Mouse (Mus musculus): Measurements from ENCODE around the gene Mapk1ip1l. TPM values are rescaled to one million over a fixed set of nuclear protein-coding genes. Genes with fewer than 3 reads are reported as not detected.

Mapk1ip1l gene
- polyA plus RNA-seq (2014; fragmentation: Nextera tagmentation; extraction: Ambion mirVana): 65.1 and 70.4 TPM in 2 replicates

DNA sequence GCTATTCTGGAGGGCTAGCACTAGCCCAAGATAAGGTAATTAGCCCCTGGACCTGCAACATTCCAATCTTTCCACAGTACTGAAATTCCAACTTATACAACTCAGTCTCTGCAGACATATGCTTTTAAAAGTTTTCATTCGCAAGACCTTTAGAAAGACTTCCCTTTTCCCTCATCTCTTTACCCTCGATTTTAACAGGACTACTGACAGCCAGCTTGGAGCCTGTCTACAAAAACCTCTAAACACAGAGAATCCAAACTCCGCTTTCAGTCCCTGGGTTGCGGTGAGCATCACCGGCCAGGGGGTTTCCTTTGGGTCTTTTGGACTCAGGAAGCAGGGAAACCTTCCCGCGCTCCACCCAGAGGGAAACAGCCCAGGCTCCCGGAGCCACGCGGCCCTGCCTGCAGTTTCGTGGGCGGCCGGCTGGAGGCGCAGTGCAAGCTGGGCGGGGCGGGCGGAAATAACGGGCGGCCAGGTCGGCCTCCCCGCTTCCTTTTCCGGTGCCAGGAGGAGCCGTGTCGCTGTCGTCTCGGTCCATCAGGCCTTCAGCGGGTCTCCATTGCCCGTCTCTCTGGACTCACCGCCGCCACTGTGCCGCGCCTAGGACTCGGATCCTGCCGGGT, at the start of gene Mapk1ip1l:
Gene Mapk1ip1l (plus strand): TSS at position 482 of the 623 bp plus-strand sequence.
- H3K9me3 ChIP-seq (replicated peaks; ENCODE audit: control insufficient read depth, low read length): no peaks in the 10 kb centered on the region
- H3K36me3 ChIP-seq (ENCODE audit: control insufficient read depth, insufficient read depth, low read length): no peaks in the 10 kb centered on the region; the same call in 1 of the 2 replicates
- ATAC-seq (replicated peaks; ENCODE audit: insufficient number of reproducible peaks, low FRiP score, low TSS enrichment): peak; percentile 77
- WGBS (ENCODE audit: insufficient replicate concordance): under 1% methylated on average over 34 of the region's 34 CpGs
- H3K4me1 ChIP-seq (ENCODE audit: control insufficient read depth, insufficient read depth, low read length): peaks cover 8% of the 10 kb centered on the region
- H3K4me3 ChIP-seq (ENCODE audit: low read depth, low read length): peak within 1 kb of the TSS; percentile 95
- H3K27me3 ChIP-seq (ENCODE audit: control insufficient read depth, insufficient read depth, low read length): no peaks in the 10 kb centered on the region
- peak within 1 kb of the TSS; percentile 81 for H3K4me2 ChIP-seq
- H3K27ac ChIP-seq (ENCODE audit: low read depth, low read length): peak within 1 kb of the TSS; percentile 98
- H3K9ac ChIP-seq (ENCODE audit: low read depth, low read length): peak within 1 kb of the TSS; percentile 100

DNA sequence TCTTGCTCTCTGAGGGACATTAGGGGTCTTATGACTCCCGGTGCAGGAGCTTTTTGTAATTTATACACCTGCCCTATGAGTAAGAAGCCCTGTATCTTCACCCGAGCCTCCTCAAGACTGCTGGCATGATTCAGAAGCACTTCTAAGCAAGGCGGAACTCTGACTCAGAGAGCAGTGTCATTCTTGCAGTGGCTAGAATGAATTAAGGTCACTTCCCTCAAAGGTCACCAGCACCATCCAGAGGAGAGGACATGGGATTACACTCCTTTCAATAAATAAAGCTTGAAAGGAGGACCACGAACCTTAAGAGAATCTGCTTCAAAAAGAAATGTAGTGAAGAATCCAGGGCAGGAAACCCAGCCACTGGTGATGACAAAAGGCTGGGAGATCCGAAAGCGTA, 48.2 kb upstream of the Mapk1ip1l start:
- ATAC-seq (replicated peaks; ENCODE audit: insufficient number of reproducible peaks, low FRiP score, low TSS enrichment): no peak
- Histone ChIP-seq H3K9ac (ENCODE audit: low read depth, low read length) (no peak overlapping the region), H3K9me3 (replicated peaks; ENCODE audit: control insufficient read depth, low read length) (no peaks in the 10 kb centered on the region), H3K4me1 (ENCODE audit: control insufficient read depth, insufficient read depth, low read length) (no peaks in the 10 kb centered on the region), H3K36me3 (ENCODE audit: control insufficient read depth, insufficient read depth, low read length) (peaks cover 10% of the 10 kb centered on the region), H3K4me2 (no peak overlapping the region), H3K27me3 (ENCODE audit: control insufficient read depth, insufficient read depth, low read length) (no peaks in the 10 kb centered on the region), H3K4me3 (ENCODE audit: low read depth, low read length) (no peak overlapping the region), H3K27ac (ENCODE audit: low read depth, low read length) (no peak overlapping the region)
- WGBS (ENCODE audit: insufficient replicate concordance): 79% methylated on average over 6 of the region's 6 CpGs

DNA sequence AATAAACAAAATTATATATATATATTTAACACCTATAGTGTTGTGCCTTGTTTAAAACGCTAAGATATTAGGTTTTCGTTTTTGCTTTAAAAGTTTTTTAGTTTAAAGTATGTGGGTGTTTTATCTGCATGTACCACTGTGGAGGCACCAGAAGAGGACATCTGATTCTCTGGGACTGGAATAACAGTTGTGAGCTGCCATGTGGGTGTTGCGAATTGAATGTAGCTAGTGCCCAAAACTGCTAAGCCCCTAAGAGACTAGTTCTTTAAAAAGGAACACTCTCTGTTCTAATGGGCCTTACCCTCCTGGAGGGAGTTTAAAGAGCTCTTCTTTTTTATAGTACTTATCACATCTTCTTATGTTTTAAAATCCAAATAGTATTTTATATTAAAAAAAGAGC, 33.2 kb upstream of the Mapk1ip1l start:
- no peak overlapping the region for H3K27ac ChIP-seq (ENCODE audit: low read depth, low read length)
- no peaks in the 10 kb centered on the region for H3K4me1 ChIP-seq (ENCODE audit: control insufficient read depth, insufficient read depth, low read length)
- no peaks in the 10 kb centered on the region for H3K9me3 ChIP-seq (replicated peaks; ENCODE audit: control insufficient read depth, low read length)
- no peak overlapping the region for H3K9ac ChIP-seq (ENCODE audit: low read depth, low read length)
- no peak overlapping the region for H3K4me3 ChIP-seq (ENCODE audit: low read depth, low read length)
- no peak overlapping the region for H3K4me2 ChIP-seq
- H3K27me3 ChIP-seq (ENCODE audit: control insufficient read depth, insufficient read depth, low read length): no peaks in the 10 kb centered on the region
- peaks cover 15% of the 10 kb centered on the region for H3K36me3 ChIP-seq (ENCODE audit: control insufficient read depth, insufficient read depth, low read length)
- WGBS (ENCODE audit: insufficient replicate concordance): 93% methylated on average over 3 of the region's 3 CpGs
- ATAC-seq (replicated peaks; ENCODE audit: insufficient number of reproducible peaks, low FRiP score, low TSS enrichment): no peak

- Histone ChIP-seq H3K9me3 (replicated peaks; ENCODE audit: control insufficient read depth, low read length) (no peaks in the 10 kb centered on the region), H3K9ac (ENCODE audit: low read depth, low read length) (no peak overlapping the region), H3K4me1 (ENCODE audit: control insufficient read depth, insufficient read depth, low read length) (no peaks in the 10 kb centered on the region), H3K36me3 (ENCODE audit: control insufficient read depth, insufficient read depth, low read length) (peaks cover 17% of the 10 kb centered on the region), H3K27ac (ENCODE audit: low read depth, low read length) (no peak overlapping the region), H3K4me3 (ENCODE audit: low read depth, low read length) (no peak overlapping the region), H3K4me2 (no peak overlapping the region), H3K27me3 (ENCODE audit: control insufficient read depth, insufficient read depth, low read length) (no peaks in the 10 kb centered on the region)
- 92% methylated on average over 8 of the region's 8 CpGs for WGBS (ENCODE audit: insufficient replicate concordance)
- ATAC-seq (replicated peaks; ENCODE audit: insufficient number of reproducible peaks, low FRiP score, low TSS enrichment): no peak
These were observed 32.2 kb upstream of the Mapk1ip1l start for GRCm38 (mm10) chr14:47265829-47266228.

DNA sequence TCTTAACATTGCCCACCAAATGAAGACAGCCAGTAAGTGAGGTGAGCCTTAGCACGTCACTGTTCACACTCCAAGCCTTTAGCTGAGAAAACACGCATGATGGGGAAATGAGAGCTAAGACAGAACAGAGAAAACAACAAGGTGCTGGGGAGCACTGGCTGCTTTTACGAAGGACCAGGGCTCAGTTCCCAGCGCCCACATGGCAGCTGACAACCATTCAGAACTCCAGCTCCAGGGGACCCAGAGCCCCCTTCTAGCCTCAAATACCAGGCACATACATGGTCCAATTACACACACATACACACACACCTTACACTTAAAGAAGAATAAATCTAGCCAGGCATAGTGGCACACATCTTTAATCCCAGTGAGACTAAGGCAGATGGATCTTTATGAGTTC, 29.0 kb upstream of the Mapk1ip1l start:
- ATAC-seq (replicated peaks; ENCODE audit: insufficient number of reproducible peaks, low FRiP score, low TSS enrichment): no peak
- H3K4me3 ChIP-seq (ENCODE audit: low read depth, low read length): no peak overlapping the region
- no peak overlapping the region for H3K9ac ChIP-seq (ENCODE audit: low read depth, low read length)
- H3K4me2 ChIP-seq: no peak overlapping the region
- H3K27me3 ChIP-seq (ENCODE audit: control insufficient read depth, insufficient read depth, low read length): no peaks in the 10 kb centered on the region
- H3K9me3 ChIP-seq (replicated peaks; ENCODE audit: control insufficient read depth, low read length): no peaks in the 10 kb centered on the region
- no peak overlapping the region for H3K27ac ChIP-seq (ENCODE audit: low read depth, low read length)
- peaks cover 18% of the 10 kb centered on the region for H3K36me3 ChIP-seq (ENCODE audit: control insufficient read depth, insufficient read depth, low read length)
- WGBS (ENCODE audit: insufficient replicate concordance): 98% methylated on average over 4 of the region's 4 CpGs
- no peaks in the 10 kb centered on the region for H3K4me1 ChIP-seq (ENCODE audit: control insufficient read depth, insufficient read depth, low read length)

GRCm38 (mm10) chr14:47269706-47270105, 28.4 kb upstream of the Mapk1ip1l start:
- Histone ChIP-seq H3K27ac (ENCODE audit: low read depth, low read length) (no peak overlapping the region), H3K4me3 (ENCODE audit: low read depth, low read length) (no peak overlapping the region), H3K27me3 (ENCODE audit: control insufficient read depth, insufficient read depth, low read length) (no peaks in the 10 kb centered on the region), H3K36me3 (ENCODE audit: control insufficient read depth, insufficient read depth, low read length) (peaks cover 18% of the 10 kb centered on the region), H3K4me2 (no peak overlapping the region), H3K9ac (ENCODE audit: low read depth, low read length) (no peak overlapping the region), H3K4me1 (ENCODE audit: control insufficient read depth, insufficient read depth, low read length) (no peaks in the 10 kb centered on the region), H3K9me3 (replicated peaks; ENCODE audit: control insufficient read depth, low read length) (no peaks in the 10 kb centered on the region)
- 92% methylated on average over 2 of the region's 2 CpGs for WGBS (ENCODE audit: insufficient replicate concordance)
- ATAC-seq (replicated peaks; ENCODE audit: insufficient number of reproducible peaks, low FRiP score, low TSS enrichment): no peak

DNA sequence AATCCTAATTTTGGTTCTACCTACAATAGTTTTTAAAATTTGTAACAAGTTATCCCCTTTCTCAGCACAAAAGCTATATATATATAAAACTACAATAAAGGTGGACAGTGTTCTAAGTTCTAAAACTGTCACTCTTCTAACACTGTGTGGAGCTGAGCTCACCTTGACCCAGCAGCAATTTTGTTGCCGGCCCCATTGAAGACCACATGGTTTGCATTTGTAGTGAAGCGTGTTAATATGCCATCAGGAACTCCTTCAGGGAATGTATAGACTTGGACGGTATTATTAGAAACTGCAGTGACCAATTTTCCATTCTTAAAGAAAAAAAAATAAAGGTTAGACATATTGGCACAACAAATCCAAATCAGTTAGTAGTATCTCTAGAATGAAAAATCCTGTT, 24.3 kb upstream of the Mapk1ip1l start:
- no peaks in the 10 kb centered on the region for H3K27me3 ChIP-seq (ENCODE audit: control insufficient read depth, insufficient read depth, low read length)
- H3K9ac ChIP-seq (ENCODE audit: low read depth, low read length): no peak overlapping the region
- no peak overlapping the region for H3K27ac ChIP-seq (ENCODE audit: low read depth, low read length)
- H3K9me3 ChIP-seq (replicated peaks; ENCODE audit: control insufficient read depth, low read length): no peaks in the 10 kb centered on the region
- no peak for ATAC-seq (replicated peaks; ENCODE audit: insufficient number of reproducible peaks, low FRiP score, low TSS enrichment)
- H3K4me3 ChIP-seq (ENCODE audit: low read depth, low read length): no peak overlapping the region
- peaks cover 16% of the 10 kb centered on the region for H3K36me3 ChIP-seq (ENCODE audit: control insufficient read depth, insufficient read depth, low read length)
- H3K4me1 ChIP-seq (ENCODE audit: control insufficient read depth, insufficient read depth, low read length): peaks cover 7% of the 10 kb centered on the region
- 85% methylated on average over 3 of the region's 3 CpGs for WGBS (ENCODE audit: insufficient replicate concordance)
- H3K4me2 ChIP-seq: no peak overlapping the region

- H3K9ac ChIP-seq (ENCODE audit: low read depth, low read length): peak overlapping the region; percentile 94
- ATAC-seq (replicated peaks; ENCODE audit: insufficient number of reproducible peaks, low FRiP score, low TSS enrichment): no peak
- H3K4me3 ChIP-seq (ENCODE audit: low read depth, low read length): peak overlapping the region; percentile 90
- peaks cover 6% of the 10 kb centered on the region for H3K36me3 ChIP-seq (ENCODE audit: control insufficient read depth, insufficient read depth, low read length)
- H3K4me1 ChIP-seq (ENCODE audit: control insufficient read depth, insufficient read depth, low read length): peaks cover 7% of the 10 kb centered on the region
- peak overlapping the region; percentile 81 for H3K4me2 ChIP-seq
- H3K9me3 ChIP-seq (replicated peaks; ENCODE audit: control insufficient read depth, low read length): no peaks in the 10 kb centered on the region
- no peak overlapping the region for H3K27ac ChIP-seq (ENCODE audit: low read depth, low read length)
- no peaks in the 10 kb centered on the region for H3K27me3 ChIP-seq (ENCODE audit: control insufficient read depth, insufficient read depth, low read length)
- 27% methylated on average over 3 of the region's 3 CpGs for WGBS (ENCODE audit: insufficient replicate concordance)
These were observed 22.6 kb upstream of the Mapk1ip1l start for GRCm38 (mm10) chr14:47275417-47275816.

DNA sequence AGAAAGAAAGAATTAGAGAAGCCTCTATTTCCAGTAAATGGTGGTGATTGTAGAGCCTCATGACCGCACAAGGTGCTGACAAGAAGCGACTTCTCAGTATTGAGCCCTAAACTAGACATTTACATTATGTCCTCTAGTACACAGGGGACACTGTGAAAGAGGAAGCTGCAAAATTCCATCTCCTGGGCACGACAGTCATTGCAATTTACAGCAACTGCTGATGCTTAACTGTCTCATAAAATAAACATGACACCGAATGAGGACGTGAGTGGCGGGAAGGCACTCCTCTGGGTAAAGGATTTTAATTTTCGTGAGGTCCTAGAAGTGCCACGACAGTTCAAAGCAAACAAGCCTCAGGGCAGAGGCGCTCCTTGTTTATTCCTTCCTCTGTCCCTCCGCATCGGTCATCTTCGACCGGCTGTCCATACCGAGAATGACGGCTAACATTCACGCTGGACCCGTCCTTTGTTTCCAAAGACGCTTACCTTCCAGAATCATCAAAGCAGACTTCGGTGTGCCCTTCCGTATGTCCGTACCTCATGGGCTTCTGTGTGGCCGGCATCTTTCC, 21.9 kb upstream of the Mapk1ip1l start:
- H3K27me3 ChIP-seq (ENCODE audit: control insufficient read depth, insufficient read depth, low read length): no peaks in the 10 kb centered on the region
- H3K36me3 ChIP-seq (ENCODE audit: control insufficient read depth, insufficient read depth, low read length): peaks cover 2% of the 10 kb centered on the region
- peak overlapping the region; percentile 81 for H3K4me2 ChIP-seq
- peak overlapping the region; percentile 90 for H3K4me3 ChIP-seq (ENCODE audit: low read depth, low read length)
- no peak; the same call in 1 of the 2 replicates for ATAC-seq (replicated peaks; ENCODE audit: insufficient number of reproducible peaks, low FRiP score, low TSS enrichment)
- peak overlapping the region; percentile 99 for H3K27ac ChIP-seq (ENCODE audit: low read depth, low read length)
- WGBS (ENCODE audit: insufficient replicate concordance): 2% methylated on average over 22 of the region's 22 CpGs
- peaks cover 7% of the 10 kb centered on the region for H3K4me1 ChIP-seq (ENCODE audit: control insufficient read depth, insufficient read depth, low read length)
- peak overlapping the region; percentile 94 for H3K9ac ChIP-seq (ENCODE audit: low read depth, low read length)
- H3K9me3 ChIP-seq (replicated peaks; ENCODE audit: control insufficient read depth, low read length): no peaks in the 10 kb centered on the region

All from heart, embryonic 11.5 days (tissue).